Mouse (Mus musculus) granulocyte monocyte progenitor cell, adult 5-6 weeks (primary cell): ENCODE measurements around the gene Ipo5. TPM values are rescaled to one million over a fixed set of nuclear protein-coding genes. Genes with fewer than 3 reads are reported as not detected.

Experiments
- ATAC-seq: replicated peaks from 2 replicates; pipeline ENCODE4 v1.8.0; 2016; ENCODE audit warnings: mild to moderate bottlenecking, moderate TSS enrichment, inconsistent platforms; ENCODE audit not compliant: poor library complexity, severe bottlenecking
- total RNA-seq, 2 experiments: library from RNA; stranded (forward) in 1 of 2; stranded (reverse) in 1 of 2; fragments of 200-712, 200-1000 nt in 1 of 2; fragments of >200 nt in 1 of 2; fragmentation: Nextera tagmentation in 1 of 2; gene quantifications; 2 replicates each; pipeline ENCODE4 v1.2.3; 2014 to 2017

Gene Ipo5
- total RNA-seq (2014; fragmentation: Nextera tagmentation), result 120 and 133 TPM in 2 replicates
- total RNA-seq (2017), result 203 and 215 TPM in 2 replicates

GRCm38 (mm10) chr14:120910733-120911324 is at the start of gene Ipo5:
Ipo5 (plus strand) TSS chr14:120911224.
- ATAC-seq, result peak; percentile 89

GRCm38 (mm10) chr14:120863205-120863604 is 47.8 kb upstream of the Ipo5 start:
- peak; percentile 90 for ATAC-seq

DNA sequence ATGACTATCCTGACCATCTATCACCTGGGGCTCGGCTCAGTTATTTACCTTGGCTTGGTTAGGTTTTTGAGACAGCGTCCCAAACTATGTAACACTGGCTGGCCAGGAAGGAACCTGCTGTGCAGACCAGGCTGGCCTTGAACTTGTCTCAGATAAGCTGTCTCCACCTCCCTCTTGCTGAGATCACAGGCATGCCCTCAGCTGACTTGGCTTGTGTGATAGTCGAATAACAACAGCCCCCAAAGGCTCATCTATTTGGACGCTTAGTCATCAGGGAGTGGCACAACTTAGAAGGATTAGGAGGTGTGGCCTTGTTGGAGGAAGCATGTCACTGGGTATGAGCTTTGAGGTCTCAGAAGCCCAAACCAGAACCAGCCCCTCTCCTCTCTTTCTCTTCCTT is 46.1 kb upstream of the Ipo5 start:
- no peak for ATAC-seq

DNA sequence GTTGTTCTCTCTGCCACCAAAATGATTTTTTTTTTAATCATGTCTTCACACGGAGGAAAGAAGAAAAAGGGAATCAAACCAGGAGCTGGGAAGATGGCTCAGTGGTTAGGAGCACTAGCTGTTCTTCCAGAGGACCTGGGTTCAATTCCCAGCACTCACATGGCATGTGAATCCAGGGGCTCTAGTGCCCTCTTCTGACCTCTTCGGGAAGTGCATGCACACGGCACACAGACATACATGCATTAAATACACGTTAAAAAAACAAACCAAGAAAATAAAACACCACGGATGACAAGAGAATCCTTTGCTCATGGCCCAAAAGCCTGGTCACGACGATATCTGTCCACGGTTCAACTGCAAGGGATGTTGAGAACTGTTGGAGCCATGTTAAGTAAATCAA is 44.5 kb upstream of the Ipo5 start:
- no peak for ATAC-seq

GRCm38 (mm10) chr14:120867121-120867520 is 43.9 kb upstream of the Ipo5 start:
- ATAC-seq, result no peak

DNA sequence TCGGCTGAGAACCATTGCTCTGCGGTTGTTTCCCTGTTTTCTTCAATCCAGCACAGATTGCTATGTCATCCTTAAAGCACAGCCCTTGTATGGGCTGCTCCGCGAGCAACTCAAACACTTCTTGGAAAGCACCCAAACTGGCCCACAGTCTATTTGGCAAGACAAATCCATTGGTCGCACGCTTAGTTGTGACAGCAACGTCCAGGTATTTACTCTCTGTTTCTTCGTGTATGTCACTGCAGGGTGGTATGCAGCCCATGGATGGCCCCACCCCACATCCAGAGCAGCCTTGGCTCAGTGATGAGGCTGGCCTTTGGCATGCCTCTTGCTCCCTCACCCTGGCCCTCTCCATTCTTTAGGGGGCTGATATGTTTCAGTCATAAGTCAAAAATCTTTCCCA is 42.5 kb upstream of the Ipo5 start:
- ATAC-seq, result no peak

- no peak for ATAC-seq
Measured at GRCm38 (mm10) chr14:120870736-120871135, 40.3 kb upstream of the Ipo5 start.

DNA sequence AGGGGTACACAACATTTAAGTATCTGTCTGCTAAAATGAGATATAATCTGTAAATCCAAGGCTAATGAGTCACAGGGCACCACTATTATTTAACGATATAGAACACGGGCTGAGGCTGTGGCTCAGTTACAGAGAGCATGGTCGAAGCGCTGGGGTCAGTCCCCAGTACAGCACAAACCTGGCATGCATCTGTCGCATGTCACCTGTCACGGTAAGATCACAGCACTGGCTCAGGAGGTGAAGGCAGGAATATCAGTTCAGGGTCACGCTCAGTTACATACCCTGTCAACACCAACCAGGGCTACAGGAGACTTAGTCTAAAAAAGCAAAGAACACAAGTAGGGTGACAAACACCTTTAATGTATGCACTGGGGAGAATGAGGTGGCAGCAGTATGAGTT is 36.6 kb upstream of the Ipo5 start:
- ATAC-seq, result no peak

DNA sequence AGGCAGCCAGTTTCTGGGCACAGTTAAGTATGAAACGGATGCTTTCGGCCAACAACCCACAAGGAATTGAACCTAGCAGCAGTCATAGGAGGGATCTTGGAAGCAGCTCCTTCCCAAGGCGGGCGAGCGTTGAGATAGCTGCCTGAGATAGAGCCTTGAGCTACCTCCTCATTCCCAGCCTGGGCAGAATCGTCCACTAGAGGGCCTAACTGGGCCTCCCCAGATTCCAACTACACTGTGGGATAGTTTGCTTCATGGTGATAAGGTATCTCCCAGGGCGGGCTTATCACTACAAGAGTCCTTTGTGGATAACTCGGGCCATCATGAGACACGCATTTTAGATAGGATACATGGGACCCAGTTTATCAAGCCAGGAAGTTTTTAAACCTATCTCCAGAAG is 35.9 kb upstream of the Ipo5 start:
- ATAC-seq, result no peak

DNA sequence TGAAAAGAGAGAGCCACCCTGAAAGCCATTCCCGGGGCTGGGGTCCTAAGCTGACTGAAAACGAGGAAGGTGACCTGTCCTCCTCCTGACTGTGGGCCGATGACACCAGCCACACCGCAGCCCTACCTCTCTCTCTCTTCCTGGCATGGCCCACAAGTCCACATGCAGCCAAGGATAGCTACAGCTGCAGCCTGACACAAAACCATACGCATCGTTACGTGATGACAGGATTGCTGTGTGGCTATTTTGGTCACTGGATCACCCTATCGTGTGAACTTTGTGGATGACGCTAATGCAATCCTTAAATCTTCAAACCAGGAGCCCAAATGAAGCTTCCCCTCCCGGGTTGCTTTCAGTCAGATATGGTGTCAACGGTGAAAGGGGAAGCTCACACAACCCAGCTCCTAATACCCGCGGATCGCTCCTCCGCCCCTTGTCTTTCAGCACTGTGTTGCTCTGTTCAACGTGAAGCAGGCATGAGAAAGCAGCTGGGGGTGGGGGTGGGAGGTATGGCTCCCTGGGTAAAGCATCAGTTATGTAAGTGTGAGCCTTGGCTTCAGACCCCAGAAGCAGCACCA is 35.1 kb upstream of the Ipo5 start:
- peak; percentile 68 for ATAC-seq

- ATAC-seq, result peak; percentile 70
Measured at GRCm38 (mm10) chr14:120877147-120877546, 33.9 kb upstream of the Ipo5 start.

DNA sequence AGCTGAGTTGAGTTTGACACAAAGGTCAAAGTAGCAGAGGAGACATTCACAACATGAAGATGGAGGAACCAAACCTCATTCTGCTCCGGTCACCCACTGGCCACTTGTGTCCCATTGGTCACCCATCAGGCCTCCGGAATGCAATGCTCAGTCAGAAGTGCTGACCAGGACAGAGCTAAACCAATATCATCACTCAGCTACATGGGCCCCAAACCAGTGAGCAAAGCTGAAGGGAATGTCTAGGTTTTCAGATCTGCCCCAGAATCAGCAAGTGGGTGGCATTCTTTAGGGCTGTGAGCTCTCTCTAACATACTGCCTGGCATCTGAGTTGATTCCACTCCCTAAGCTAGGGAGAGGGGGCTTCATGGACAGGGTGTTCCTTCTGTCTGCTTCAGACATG is 32.0 kb upstream of the Ipo5 start:
- ATAC-seq, result no peak

DNA sequence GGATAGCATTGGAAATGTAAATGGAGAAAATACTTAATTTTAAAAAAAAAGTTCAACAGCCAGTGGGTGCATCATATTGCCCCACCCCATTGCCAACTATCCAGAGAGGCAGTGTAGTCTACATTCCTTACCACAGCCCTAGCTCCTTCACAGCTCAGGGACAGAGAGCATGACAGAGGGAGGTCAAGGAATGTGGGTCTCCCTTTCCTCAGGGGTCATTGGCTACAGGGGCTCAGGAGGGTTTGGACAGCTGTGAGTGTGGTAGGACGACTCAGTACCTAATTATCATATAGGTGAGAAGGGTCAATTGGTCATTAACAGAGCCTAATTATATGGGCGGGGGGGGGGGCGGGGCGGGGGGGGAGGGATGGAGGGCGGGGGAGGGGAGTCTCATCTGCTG is 30.4 kb upstream of the Ipo5 start:
- no peak for ATAC-seq

DNA sequence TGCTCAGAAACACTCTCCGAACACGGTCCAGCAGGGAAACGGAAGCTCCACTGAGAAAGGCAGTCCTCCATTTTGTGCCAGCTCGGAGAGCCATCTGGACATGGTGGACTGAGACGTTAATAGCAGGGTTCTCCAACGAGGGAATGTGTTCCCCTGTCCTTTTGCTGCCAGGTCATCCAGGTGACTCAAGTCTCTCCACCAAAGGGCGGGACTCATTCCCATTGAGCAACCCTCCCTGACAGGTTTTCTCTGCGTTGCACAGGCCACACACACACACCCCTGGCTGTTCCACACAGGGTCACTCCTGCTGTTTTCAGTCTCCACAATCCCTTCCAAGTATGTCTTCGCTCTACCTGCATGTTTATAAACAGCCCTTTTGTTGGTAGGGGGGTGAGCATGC is 30.0 kb upstream of the Ipo5 start:
- no peak for ATAC-seq

DNA sequence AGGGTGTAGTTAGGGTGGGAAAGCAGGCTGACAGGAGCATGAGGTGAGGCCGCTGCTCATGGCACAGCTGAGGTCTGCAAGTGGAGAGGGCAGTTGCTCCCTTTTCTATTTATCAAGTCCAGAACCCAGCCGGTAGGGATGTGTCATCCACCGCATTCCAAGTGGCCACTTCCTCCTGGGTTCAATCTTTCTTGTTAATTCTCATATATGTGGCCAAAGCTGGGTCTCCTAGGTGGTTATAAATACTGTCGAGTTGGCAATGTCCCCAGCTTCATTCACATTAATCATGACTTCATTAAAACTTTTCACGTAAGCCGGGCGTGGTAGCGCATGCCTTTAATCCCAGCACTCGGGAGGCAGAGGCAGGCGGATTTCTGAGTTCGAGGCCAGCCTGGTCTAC is 22.3 kb upstream of the Ipo5 start:
- ATAC-seq, result no peak

DNA sequence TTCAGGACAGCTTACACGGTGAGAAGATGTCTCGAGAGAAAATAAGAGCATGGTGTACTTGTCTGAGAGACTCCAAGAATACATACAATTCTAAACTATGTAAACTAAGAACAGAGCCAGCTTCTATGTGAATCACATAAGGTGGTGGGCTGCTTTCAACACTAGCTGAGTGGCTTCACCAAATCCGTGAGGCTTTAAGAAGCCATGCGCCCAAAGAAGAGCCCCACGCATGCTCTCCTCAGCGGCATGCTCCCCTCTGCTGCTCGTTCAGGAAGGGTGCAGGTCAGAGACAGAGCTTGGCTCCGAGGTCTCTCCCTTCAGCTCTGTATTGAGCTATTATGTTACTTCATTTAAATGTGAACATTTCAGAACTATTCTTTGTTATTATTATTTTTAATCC is 18.7 kb upstream of the Ipo5 start:
- no peak for ATAC-seq

DNA sequence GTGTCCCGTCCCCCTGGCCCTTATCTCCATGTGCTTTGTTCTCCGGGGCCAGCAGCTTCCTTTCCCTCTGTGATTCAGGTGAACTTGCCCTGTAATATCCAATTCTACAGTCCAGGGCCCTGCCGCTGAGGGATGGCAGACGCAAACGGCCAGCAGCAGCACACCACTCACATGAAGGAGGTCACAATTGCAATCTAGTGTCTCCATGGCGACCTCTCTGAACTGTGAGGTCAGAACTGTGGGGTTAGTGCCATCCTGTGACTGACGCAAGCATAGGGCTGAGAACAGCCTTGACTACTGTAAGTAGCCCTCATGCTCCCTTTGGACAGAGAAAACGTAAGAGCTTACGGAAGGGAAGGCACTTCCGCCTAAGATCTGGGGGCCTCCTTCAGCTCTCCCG is 14.4 kb upstream of the Ipo5 start:
- ATAC-seq, result no peak

- ATAC-seq, result no peak
Measured at GRCm38 (mm10) chr14:120898876-120899275, 12.1 kb upstream of the Ipo5 start.

- no peak for ATAC-seq
Measured at GRCm38 (mm10) chr14:120909396-120909795, 1.6 kb upstream of the Ipo5 start.

- peak; percentile 50 for ATAC-seq
Measured at GRCm38 (mm10) chr14:120910320-120910719, 704 bp upstream of the Ipo5 start.

DNA sequence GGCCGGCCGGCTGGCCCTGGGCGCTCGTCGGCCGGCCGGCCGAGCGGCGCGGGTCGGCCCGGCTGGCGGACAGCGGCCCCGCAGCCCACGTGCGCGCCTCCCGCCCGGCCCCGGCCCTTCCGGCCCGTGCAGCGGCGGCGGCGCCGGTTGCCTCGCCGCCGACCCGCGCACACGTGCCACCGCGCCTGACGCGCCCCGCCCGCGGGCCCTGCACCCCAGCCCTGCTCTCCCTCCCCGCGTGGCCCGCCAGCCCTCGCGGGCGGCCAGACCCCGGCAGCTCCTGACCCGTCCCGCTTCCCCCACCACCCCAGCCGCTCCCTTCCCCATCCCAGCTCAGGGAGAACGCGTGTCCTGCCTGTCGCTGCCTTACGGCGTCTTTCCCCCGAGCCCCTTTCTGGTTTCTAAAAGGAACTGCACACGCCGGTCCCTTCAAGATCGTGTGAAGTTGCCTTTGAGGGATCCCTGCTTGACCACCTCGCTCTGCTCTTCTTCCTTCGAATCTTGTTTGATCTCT is 421 bp downstream of the Ipo5 start:
- ATAC-seq, result peak; percentile 46

GRCm38 (mm10) chr14:120912090-120912710 is 1.2 kb downstream of the Ipo5 start:
- ATAC-seq, result no peak
